Mouse (Mus musculus) olfactory bulb, adult 2 months (tissue): ENCODE measurements around the gene Olfr1234.

ENCODE experiments used
- CTCF ChIP-seq: fragments of 200-500 bp; IDR thresholded peaks from 2 replicates; pipeline ENCODE4 v1.5.1; 2012; ENCODE audit warnings: low read depth, mild to moderate bottlenecking, low read length, moderate library complexity; ENCODE audit not compliant: insufficient read depth
- POLR2A ChIP-seq: fragments of 200-500 bp; IDR thresholded peaks from 2 replicates; pipeline ENCODE4 v1.6.1; 2012; ENCODE audit warnings: mild to moderate bottlenecking, low read depth, low read length, moderate library complexity; ENCODE audit not compliant: insufficient read depth

DNA sequence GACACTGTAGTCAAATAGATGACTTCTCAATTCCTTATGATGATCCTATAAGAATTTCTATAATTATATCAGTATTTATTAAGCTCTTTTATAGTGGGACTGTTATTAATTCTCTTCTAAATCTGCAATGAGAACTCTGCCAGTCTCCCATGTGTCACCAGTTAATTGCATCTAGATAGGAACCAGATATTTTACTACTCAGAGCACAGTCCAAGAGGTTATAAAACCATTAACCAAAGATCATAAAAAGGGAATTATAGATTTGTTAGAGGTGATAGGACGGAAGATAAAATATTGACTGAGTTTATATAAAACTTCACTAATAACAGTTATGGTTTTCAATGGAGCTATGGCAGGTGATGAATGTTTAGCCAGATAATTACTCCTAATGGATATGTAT, 36.2 kb upstream of the Olfr1234 start:
- no peak for TF ChIP-seq CTCF
- no peak for TF ChIP-seq POLR2A
